Mouse (Mus musculus) left cerebral cortex, postnatal 4 days (tissue): ENCODE measurements around the gene Pigc. TPM values are rescaled to one million over a fixed set of nuclear protein-coding genes. Genes with fewer than 3 reads are reported as not detected.

Experiments
- DNase-seq: peaks from one replicate; pipeline ENCODE4 v3.0.0-alpha.2; 2022
- intact Hi-C: fragments of 180-260 bp; cut with DNase I; formaldehyde crosslinking; loops from one replicate; pipeline ENCODE4 v1.15.1; 2025
- total RNA-seq, 2 experiments: library from RNA; stranded (reverse); gene quantifications; 2 replicates each; pipeline ENCODE4 v1.2.3; 2021

Pigc gene
- total RNA-seq: 10 to 100 TPM; 16.3 to 19.9 TPM

- peak; percentile 96 for DNase-seq
- intact Hi-C loops: loop anchor here (10.0 kb wide), 1 partner anchor 224 kb away; no protein-coding TSS in a partner anchor
Measured at GRCm38 (mm10) chr1:161968589-161969407, at the start of gene Pigc. Pigc (plus strand) TSS chr1:161969186.

- intact Hi-C loops: no loop called here
- no peak for DNase-seq
Measured at GRCm38 (mm10) chr1:161919594-161919993, 49.4 kb upstream of the Pigc start.

- no peak for DNase-seq
- intact Hi-C loops: no loop called here
Measured at GRCm38 (mm10) chr1:161920475-161921454, 48.2 kb upstream of the Pigc start.

- intact Hi-C loops: no loop called here
- DNase-seq: no peak
Measured at GRCm38 (mm10) chr1:161921928-161922327, 47.1 kb upstream of the Pigc start.

GRCm38 (mm10) chr1:161924321-161924720, 44.7 kb upstream of the Pigc start:
- intact Hi-C loops: no loop called here
- no peak for DNase-seq

- intact Hi-C loops: no loop called here
- DNase-seq: peak; percentile 14
Measured at GRCm38 (mm10) chr1:161925281-161925805, 43.6 kb upstream of the Pigc start.

GRCm38 (mm10) chr1:161927976-161928375, 41.0 kb upstream of the Pigc start:
- intact Hi-C loops: no loop called here
- no peak for DNase-seq

GRCm38 (mm10) chr1:161931313-161931712, 37.7 kb upstream of the Pigc start:
- no peak for DNase-seq
- intact Hi-C loops: no loop called here

- no peak for DNase-seq
- intact Hi-C loops: no loop called here
Measured at GRCm38 (mm10) chr1:161931817-161932216, 37.2 kb upstream of the Pigc start.

- no peak for DNase-seq
- intact Hi-C loops: no loop called here
Measured at GRCm38 (mm10) chr1:161932286-161932685, 36.7 kb upstream of the Pigc start.

- intact Hi-C loops: no loop called here
- DNase-seq: no peak
Measured at GRCm38 (mm10) chr1:161942082-161942481, 26.9 kb upstream of the Pigc start.

GRCm38 (mm10) chr1:161951009-161951779, 17.8 kb upstream of the Pigc start:
- intact Hi-C loops: no loop called here
- DNase-seq: no peak

GRCm38 (mm10) chr1:161952599-161952998, 16.4 kb upstream of the Pigc start:
- intact Hi-C loops: no loop called here
- DNase-seq: no peak

- DNase-seq: no peak
Measured at GRCm38 (mm10) chr1:161955846-161956245, 13.1 kb upstream of the Pigc start.

GRCm38 (mm10) chr1:161957964-161958950, 10.7 kb upstream of the Pigc start:
- intact Hi-C loops: no loop called here
- DNase-seq: no peak

More at GRCm38 (mm10) chr1:161955846-161956245, 13.1 kb upstream of the Pigc start:
- intact Hi-C loops: no loop called here

GRCm38 (mm10) chr1:161962465-161963377, 6.3 kb upstream of the Pigc start:
- intact Hi-C loops: loop anchor here (5.0 to 10.0 kb wide), 2 partner anchors 85 to 218 kb away; partner anchors contain the start of gene Suco
- DNase-seq: no peak

GRCm38 (mm10) chr1:161967936-161968335, 1.1 kb upstream of the Pigc start:
- intact Hi-C loops: loop anchor here (10.0 kb wide), 1 partner anchor 223 kb away; no protein-coding TSS in a partner anchor

GRCm38 (mm10) chr1:161970874-161971273, 1.9 kb downstream of the Pigc start:
- DNase-seq: no peak
- intact Hi-C loops: no loop called here

More at GRCm38 (mm10) chr1:161967936-161968335, 1.1 kb upstream of the Pigc start:
- no peak for DNase-seq
